Mouse (Mus musculus): ENCODE results near the gene Klhl10.
A peak's percentile ranks its signal among the peaks of the same experiment; 100 is the strongest.

Gene Klhl10

DNA sequence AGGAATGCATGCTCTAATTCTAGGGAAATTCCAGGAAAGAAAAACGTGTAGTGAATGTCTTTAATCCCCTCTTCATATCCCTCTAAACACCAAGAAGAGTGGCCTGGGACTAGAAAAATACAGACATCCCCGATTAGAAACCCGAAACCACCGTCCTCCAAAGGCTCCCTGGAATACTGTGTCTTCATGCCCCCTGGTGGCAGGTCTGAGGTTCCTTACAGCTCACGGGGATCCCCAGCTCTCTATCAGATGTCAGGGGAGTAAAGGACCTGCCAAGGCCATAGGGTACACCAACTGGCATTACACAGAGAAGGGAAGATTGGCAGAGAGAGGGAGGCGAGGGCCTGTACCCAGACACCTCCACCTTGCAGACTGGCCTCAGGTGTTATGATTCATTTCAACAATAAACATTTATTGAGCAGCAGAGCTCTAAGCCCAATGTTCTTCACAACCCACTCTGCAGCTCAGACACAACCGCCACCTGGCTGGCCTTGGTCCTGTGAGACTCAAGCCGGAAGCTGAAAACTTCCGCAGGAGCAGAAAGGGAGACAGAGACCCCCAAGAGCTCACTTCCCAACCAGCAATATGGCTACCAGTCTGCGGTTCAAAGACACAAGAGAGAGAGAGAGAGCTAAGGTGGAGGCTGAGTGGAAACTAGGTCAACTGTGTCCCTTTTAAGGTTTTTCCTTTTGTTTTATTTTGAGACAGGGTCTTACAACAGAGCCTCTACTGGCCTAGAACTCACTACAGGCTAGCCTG is 33.5 kb upstream of the Klhl10 start:
- peak; percentile 84 for DNase-seq (ENCODE audit: low spot score)

DNA sequence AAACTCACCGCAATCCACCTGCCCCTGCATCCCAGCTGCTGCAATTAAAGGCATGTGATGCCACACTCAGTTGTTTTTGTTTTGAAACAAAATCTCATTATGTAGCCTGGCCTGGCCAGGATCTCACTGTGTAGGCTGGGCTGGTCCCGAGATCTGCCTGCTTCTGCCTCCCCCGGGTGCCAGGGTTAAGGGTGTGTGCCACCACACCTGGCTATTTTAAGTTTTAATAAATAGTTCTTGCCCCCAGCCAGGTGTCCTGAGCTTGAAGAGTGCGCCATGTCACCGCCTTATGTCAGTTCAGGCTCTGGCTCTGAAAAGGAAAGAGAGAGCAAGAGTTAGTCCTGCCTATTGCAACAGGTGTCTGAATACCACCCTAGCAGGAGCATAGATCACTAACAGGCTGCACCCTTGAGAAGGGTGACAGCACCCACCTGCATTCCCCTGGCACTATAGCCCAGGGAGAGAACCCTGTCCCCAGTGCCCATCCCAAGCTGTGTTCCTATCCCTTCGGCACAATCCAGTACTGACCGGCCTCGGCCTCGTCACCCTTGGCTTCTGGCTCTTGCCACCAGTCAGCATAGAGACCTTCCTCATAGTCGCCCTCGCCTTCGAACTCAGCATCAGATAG is 32.8 kb upstream of the Klhl10 start:
- no peak for DNase-seq (ENCODE audit: low spot score)

DNA sequence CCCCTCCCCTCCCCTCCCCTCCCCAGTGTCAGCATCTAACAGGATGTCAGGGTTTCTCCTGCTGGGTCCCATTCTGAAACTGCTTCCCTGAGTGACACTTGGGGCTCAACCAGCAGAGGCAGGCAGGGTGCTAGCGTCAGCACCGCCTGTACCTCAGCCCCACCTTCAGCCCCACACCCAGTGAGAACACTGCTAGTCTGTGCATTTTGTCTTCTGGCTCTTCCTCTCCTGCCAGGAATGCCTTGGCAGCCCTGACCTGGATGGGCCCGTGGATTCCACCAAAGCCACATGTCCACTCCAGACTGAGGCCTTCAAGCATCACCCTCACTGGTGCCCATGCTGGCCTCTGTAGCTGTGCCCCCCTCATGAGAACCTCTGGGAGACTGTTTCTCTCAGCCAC is 32.0 kb upstream of the Klhl10 start:
- DNase-seq (ENCODE audit: low spot score), result no peak

DNA sequence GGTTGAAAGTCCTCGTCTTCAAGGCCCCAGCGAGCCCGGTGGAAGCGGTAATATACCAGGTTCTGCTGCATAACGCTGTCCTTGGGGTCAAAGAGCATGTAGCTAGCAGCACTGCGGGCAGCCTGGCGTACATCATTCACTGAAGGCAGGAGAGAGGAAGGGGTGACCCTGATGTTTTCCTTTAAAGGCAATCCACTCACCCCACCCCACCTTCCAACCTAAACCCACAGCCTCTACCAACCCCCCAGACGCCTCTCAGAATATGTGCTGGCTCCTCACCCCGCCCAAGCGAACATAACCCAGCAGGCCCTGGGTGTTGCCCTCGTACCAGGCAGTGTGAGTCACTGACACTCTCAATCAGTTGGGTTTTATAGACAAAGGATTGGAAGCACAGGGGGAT is 30.0 kb upstream of the Klhl10 start:
- no peak for DNase-seq (ENCODE audit: low spot score)

DNA sequence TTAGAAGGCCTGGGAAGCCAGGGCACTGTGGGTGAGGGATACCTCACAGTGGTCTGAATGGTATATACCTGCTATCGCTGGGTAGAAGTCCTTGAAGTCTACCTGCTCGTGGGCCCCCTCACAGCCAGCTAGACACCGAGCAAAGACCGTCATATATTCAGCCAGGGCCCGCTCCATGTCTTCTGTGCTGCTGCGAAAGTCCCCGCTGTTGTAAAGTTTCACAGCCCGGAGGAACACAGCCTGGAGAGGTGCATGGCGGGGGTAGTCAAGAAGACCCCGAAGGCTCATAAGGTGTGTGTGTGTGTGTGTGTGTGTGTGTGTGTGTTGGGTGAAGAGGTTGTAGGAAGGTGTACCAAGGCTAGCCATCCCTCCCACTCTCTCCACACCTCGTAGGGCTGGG is 28.2 kb upstream of the Klhl10 start:
- no peak for DNase-seq (ENCODE audit: low spot score)

DNA sequence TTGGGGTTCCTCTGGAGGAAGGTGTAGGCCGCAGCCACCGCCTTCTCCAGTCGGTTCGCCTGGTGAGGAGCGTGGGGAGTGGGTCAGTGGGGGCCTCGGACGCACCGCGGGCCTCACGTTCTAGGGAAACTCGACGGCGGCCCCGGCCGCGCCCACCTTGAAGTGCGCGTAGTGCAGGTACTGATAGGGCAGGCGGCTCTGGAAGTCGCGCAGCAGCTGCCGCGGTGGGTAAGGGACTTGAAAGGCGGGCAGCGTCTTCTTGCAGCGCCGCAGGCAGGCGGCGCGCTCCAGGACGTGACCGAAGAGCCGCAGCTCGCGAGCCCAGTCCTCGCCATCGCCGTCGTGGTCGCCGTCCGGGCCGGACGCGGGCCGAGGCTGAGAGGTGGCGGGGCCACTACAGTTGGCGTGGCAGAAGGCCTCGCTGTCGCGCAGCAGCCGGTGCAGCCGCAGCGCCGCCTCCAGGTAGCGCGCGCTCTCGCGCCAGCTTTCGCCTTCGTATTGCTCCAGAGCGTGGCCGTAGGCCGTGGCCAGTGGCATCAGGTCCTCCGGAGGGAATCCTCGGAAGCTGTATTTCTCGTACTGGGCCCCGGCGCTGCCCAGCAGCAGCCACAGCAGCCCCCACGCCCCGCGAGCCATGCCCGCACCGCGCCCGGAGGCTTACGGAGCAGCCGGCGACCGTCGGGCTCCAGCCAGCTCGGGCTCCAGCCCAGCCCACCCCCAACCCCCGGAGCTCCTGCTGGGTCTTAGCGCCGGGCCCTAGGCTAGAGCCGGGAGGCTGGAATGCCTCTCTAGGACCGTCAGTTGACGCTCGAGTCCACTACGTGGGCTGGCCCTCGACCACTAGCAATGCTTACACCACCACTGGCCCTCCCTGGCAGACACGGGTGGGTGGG is 27.4 kb upstream of the Klhl10 start, which contains the start of gene P3h4:
TSS of gene P3h4 (minus strand) at position 816 of the 893 bp plus-strand sequence.
- peak; percentile 92 for DNase-seq (ENCODE audit: low spot score)

DNA sequence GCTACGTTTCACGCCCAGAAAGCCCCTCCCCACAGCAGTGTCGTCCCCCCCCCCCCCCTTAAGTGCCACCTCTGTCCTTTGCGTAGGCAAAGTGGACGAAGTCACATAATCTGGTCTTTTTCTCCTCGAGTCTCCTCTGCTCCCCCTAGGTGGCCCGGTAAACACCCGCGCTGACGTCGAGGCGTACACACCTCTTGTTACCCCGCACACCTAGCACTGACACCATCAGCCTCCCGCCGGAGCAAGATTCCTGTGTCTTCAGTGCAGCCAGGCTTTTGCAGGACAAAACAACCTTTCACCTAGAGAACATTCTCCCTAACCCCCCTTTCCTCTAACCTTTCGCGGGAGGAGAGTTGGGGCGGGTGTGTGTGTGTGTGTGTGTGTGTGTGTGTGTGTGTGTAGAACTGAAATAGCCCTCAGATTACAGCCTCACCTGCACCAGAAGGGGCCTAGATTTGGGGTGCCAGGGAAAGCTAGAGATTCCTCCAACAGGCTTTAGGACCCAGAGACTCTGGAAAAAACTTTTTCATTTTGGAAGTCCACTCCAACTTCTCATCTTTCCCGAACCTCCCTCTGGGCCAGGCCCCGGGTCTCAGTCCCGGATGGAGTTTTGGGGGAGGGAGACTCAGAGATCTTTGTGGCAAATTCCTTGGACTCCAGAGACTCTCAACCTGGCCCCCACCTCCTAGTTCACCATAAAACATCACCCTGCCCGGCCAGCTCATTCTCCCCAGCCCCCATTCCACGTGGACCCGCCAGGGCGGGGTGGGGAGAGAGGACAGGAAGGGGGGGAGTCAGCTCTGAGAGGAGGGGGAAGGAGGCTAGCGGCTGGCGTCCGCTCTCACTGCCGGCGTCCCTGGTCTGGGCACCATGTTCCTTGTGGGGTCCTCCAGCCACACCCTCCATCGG is 26.5 kb upstream of the Klhl10 start, which contains the start of gene Fkbp10:
TSS of gene Fkbp10 (plus strand) at position 784 of the 909 bp plus-strand sequence.
- DNase-seq (ENCODE audit: low spot score), result peak; percentile 76

DNA sequence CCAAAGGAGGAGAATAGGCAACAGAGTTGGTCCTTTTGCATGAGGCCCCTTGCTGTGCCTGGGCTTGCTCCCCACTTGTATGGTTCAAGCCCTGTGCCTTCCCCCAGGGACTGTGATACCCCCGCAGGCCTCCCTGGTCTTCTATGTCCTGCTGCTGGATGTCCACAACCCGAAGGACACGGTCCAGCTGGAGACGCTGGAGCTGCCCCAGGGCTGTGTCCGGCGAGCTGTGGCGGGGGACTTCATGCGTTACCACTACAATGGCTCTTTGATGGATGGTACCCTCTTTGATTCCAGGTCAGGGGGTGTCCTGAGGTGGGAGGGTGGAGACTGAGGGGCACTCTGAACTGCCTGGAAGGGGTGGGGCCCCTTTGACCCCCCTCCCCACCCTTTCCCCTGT is 20.2 kb upstream of the Klhl10 start:
- DNase-seq (ENCODE audit: low spot score), result no peak

DNA sequence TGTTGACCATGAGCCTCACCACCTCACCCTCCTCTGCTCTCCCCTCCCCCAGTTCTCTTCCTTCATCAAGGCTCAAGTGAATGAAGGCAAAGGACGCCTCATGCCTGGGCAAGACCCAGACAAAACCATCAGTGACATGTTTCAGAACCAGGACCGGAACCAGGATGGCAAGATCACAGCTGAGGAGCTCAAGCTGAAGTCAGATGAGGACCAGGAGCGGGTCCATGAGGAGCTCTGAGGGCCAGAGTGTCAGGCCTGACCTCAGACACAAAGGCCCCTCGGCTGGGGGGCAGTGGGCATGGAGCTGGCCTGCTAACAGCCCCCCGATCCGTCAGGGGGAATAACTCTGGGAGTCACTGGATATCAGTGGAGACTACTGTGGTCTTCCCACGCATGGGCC is 17.9 kb upstream of the Klhl10 start:
- DNase-seq (ENCODE audit: low spot score), result no peak

DNA sequence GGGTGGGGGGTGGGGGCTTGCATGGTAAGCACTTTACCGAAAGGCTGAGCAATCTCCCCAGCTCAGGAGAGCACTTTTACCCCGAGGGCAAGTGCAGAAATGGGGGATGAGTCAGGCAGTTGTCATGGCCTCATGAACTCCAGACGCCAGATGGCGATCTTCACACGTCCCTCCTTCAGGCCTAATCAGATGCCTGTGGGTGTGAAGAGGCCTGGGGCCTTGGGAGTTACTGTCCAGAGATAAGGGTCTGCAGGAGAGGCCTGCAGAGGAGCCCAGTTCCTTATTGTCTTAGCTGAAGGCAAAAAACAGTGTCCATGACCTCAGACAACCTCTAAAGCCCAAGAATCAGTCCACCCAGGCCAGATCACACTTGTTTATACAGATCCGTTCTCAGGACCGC is 15.9 kb upstream of the Klhl10 start:
- DNase-seq (ENCODE audit: low spot score), result peak; percentile 80

DNA sequence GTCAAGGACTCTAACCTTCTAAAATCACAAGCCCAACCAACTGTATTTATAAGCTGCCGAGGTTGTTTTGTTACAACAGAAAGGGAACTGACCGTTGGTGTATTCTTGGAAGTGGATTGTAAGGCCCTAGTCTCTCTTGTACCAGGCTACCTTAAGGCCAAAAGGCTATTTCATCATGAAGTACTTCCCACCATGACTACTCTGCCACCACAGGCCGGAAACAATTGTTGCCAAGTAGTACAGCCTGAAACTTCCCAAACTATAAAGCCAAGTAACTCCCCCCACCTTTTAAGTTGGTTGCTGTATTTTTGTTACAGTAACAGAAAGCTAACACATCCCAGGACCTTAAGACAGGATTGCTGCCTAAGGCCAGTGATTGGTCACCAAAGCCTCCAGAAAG is 14.9 kb upstream of the Klhl10 start:
- DNase-seq (ENCODE audit: low spot score), result no peak

DNA sequence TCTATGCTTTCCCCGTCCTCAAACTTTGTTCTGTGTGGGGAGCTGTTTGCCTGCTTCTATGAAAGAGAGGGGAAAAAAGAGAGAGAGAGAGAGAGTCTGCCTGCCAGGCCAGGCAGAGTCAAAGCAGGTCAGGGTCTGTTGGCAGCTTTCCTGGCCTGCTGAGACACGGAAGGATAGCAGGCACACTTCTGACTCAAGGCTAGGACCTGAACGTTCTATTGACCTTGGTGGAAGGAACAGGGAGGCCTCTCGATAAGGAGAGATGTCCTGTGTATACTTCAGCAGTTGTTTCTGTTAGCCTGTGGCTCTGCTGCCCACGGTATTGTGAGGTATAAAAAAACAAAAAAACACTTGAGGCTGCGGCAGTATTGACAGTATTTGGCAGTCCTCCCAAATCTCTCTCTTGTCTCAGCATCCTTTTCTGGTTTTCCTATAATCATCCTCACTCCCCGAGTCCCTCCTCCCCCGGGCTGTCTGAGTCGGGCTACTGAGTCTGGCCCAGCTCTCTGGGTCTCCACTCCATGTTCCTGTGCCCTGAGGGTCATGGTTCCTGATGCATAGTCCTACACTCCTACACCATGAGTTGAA is 13.0 kb upstream of the Klhl10 start:
- DNase-seq (ENCODE audit: low spot score), result no peak

DNA sequence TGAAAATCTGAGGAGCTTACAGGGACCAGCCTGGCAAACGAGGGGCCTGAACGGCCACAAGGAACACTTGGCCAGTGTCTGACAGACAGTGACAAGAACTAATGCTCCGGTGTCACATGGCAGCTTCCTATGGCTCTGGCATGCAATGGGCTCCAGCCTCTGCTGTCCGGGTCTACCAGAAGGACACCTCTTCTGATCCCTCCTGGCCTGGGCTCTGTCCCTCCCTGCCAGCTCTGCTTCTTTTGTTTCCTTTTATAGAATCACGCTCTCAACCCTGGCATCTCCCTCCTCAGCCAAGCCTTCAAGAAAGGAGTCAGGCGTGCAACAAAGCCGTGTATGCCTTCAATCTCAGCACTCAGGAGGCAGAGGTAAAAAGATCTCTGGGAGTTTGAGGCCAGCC is 11.7 kb upstream of the Klhl10 start:
- no peak for DNase-seq (ENCODE audit: low spot score)

DNA sequence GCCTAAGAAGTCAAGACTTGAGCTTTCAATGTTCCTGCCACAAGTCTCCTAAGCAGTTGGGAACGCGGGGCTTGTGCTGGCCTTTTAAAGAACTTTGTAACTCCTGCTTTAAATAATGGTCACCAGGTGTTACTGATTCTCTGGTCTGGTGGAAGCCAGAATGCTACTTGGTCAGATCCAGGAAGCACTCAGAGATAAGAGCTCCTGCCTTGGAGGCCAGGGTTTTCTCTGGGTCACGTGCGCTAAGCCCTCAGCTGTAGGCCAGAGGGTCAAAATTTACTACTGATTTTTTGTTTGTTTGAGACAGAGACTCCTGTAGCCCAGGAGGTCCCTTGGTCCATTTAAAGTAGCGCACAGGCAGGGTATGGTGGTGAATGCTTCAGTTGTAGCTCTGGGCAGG is 9.7 kb upstream of the Klhl10 start:
- DNase-seq (ENCODE audit: low spot score), result no peak

DNA sequence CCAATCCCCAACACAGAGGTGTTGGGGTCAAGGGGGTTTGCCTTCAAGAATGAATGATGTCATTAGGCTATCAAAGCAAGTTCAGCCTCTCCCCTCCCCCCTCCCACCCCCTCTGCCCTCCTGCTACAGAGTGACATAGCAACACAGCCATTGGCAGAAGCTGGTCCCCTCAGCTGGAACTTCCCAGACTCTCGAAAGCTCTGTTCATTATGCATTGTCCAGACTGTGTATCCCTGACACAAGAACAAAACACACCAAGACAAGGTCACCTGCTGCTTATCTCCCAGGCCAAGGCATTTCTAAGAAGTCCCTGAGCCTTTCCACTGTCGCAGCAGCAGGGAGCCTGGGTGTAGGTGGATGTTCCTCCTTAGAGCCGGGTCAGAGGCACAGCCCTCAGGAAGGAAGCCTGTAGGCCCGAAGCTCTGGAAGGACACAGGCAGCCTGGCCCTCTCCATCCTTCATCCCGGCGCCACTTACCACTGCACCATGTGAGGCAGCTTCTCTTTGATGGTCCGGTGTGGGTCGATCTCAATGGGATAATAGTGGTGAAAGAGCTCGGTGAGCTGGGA is 6.0 kb upstream of the Klhl10 start:
- no peak for DNase-seq (ENCODE audit: low spot score)

DNA sequence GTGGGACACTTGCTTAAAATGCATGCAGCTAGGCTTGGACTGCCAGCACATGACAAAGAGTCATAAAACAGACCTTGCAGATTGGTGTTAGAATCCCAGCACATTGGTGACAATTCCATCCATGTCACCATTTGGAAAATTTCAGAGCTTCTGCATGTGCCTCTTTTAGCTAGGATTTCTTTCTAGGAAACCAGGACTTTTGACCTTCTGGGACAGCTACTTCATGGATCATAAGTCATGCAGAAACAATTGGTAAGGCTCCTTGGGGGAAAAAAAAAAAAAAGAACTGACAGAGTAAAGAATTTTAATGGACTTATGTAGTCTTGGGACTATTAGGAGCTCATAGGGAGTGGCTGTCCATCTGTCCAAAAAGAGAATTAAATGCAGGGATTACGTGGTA is 3.8 kb upstream of the Klhl10 start:
- no peak for DNase-seq (ENCODE audit: low spot score)

DNA sequence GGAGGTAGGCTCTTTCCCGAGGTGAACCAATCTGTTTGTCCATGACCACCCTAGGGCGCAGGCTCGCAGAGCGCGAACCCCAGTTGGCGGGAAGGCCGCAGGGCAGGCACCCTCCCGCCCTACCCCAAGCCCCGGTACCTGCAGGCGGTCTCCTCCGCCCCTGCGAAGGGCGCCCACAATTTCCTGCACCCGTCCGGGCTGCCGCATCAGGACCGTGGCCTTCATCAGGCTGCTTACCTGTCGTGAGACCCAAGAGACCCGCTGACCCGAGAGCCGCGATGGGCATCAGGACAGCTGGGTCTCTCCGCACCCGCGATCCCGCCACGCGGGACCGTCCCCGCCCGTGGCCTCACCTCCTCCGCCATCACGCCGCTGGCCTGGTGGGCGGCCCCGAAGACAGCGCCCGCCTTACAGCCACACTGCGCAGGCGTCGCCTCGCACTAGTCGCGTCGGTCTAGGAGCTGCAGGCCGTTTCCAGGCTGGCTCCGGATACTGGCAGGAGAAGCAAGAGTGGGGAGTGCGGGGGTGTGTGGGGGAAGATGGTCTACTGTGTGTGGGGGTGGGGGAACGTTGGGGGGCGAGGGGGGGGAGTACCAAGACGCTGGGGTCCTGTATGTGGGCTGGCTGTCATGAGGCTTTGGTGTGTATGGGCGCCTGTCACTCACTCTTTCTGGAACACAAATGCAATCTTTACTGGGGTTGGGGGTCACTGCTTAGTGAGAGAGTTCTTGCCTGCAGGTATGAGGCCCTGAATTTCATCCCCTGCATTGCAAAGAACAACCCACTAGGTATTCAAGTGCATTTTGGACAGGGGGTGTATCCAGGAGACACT is 810 bp upstream of the Klhl10 start:
- DNase-seq (ENCODE audit: low spot score), result peak; percentile 84

DNA sequence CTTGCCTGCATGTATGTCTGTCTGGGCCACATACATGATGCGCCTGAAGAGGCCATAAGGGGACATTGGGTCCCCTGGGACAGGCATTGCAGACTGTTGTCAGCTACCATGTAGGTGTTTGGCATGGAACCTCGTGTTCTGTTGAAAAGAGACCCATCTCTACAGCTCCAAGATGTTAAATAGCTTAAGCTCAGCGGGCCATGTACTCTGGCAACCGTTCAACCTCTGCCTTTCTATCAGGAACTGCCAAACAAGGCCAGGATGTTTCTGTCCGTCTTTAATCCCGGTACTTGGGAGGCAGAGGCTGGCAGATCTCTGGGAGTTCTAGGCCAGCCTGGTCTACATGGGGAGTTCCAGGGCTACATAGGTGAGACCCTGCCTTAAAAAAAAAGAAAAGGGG is 908 bp downstream of the Klhl10 start:
- no peak for DNase-seq (ENCODE audit: low spot score)

DNA sequence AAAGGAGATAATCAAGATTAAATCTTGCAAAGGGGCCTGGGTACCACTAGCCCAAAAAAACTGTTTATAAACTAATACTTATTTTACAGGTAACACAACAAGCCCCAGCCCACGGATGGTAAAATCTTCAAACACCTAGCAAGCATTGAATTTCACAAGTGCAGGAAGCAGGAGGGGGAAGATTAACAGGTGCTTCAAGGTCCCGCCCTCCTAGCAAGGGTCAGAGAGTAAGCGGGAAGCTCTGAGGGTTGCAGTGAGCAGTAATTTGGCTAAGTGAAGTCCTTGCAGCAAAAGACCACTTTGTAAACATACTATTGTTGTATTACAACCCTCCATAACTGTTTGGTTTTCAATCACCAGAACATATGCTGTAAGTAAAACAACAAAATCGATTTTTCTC is 15.5 kb downstream of the Klhl10 start:
- DNase-seq (ENCODE audit: low spot score), result no peak

DNA sequence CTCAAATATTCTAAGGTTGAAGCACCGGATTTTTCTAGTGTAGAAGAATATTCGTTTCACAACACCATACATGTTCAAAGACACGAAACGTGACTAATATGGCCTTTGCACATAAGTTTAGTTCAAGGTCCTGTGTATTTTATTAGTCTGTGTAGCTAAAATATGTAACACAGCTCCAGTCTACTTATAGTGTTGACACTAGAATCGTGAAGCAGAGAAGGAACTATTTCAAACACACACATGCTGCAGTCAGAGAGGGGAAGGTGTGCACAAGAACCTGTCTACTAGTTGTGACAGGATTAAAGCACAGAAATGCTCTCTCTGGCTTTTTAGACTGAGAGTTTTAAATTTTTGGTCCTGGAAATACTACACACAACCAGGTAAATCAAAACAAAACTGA is 16.0 kb downstream of the Klhl10 start:
- no peak for DNase-seq (ENCODE audit: low spot score)
